Mouse (Mus musculus): ENCODE data around the gene Zdhhc18.

The Zdhhc18 gene

GRCm38 (mm10) chr4:133631071-133631768 lies 18.7 kb downstream of the Zdhhc18 start:
- DNase-seq (ENCODE audit: low spot score in 2 of 2) = no peak

- no peak for DNase-seq (ENCODE audit: low spot score in 2 of 2)
Measured at GRCm38 (mm10) chr4:133630326-133630920, 19.5 kb downstream of the Zdhhc18 start.

GRCm38 (mm10) chr4:133629191-133629590 lies 20.8 kb downstream of the Zdhhc18 start:
- DNase-seq (ENCODE audit: low spot score in 2 of 2) = no peak

- DNase-seq (ENCODE audit: low spot score in 2 of 2) = no peak
Measured at GRCm38 (mm10) chr4:133628517-133628916, 21.4 kb downstream of the Zdhhc18 start.

GRCm38 (mm10) chr4:133627039-133627438 lies 22.9 kb downstream of the Zdhhc18 start:
- DNase-seq (ENCODE audit: low spot score in 2 of 2) = no peak

- DNase-seq (ENCODE audit: low spot score in 2 of 2) = no peak
Measured at GRCm38 (mm10) chr4:133626621-133627020, 23.3 kb downstream of the Zdhhc18 start.

- no peak for DNase-seq (ENCODE audit: low spot score in 2 of 2)
Measured at GRCm38 (mm10) chr4:133626221-133626620, 23.7 kb downstream of the Zdhhc18 start.

GRCm38 (mm10) chr4:133625621-133626071 lies 24.3 kb downstream of the Zdhhc18 start:
- DNase-seq (ENCODE audit: low spot score in 2 of 2) = peak; percentile 61 to 75

- DNase-seq (ENCODE audit: low spot score in 2 of 2) = no peak
Measured at GRCm38 (mm10) chr4:133624830-133625229, 25.1 kb downstream of the Zdhhc18 start.

GRCm38 (mm10) chr4:133622161-133622695 lies 27.7 kb downstream of the Zdhhc18 start:
- DNase-seq (ENCODE audit: low spot score in 2 of 2) = peak in 1 of 2 experiments; percentile 73

GRCm38 (mm10) chr4:133620668-133621067 lies 29.3 kb downstream of the Zdhhc18 start:
- no peak for DNase-seq (ENCODE audit: low spot score in 2 of 2)

- DNase-seq (ENCODE audit: low spot score in 2 of 2) = no peak
Measured at GRCm38 (mm10) chr4:133619473-133620136, 30.3 kb downstream of the Zdhhc18 start.

GRCm38 (mm10) chr4:133617936-133618335 lies 32.0 kb downstream of the Zdhhc18 start:
- no peak for DNase-seq (ENCODE audit: low spot score in 2 of 2)

GRCm38 (mm10) chr4:133615416-133615815 lies 34.5 kb downstream of the Zdhhc18 start:
- DNase-seq (ENCODE audit: low spot score in 2 of 2) = peak in 1 of 2 experiments; percentile 60

- peak in 1 of 2 experiments; percentile 63 for DNase-seq (ENCODE audit: low spot score in 2 of 2)
Measured at GRCm38 (mm10) chr4:133614274-133614761, 35.6 kb downstream of the Zdhhc18 start.

GRCm38 (mm10) chr4:133613867-133614266 lies 36.1 kb downstream of the Zdhhc18 start:
- no peak for DNase-seq (ENCODE audit: low spot score in 2 of 2)

GRCm38 (mm10) chr4:133613026-133613425 lies 36.9 kb downstream of the Zdhhc18 start:
- no peak for DNase-seq (ENCODE audit: low spot score in 2 of 2)

GRCm38 (mm10) chr4:133612416-133612815 lies 37.5 kb downstream of the Zdhhc18 start:
- no peak for DNase-seq (ENCODE audit: low spot score in 2 of 2)

- no peak for DNase-seq (ENCODE audit: low spot score in 2 of 2)
Measured at GRCm38 (mm10) chr4:133611815-133612214, 38.1 kb downstream of the Zdhhc18 start.

- DNase-seq (ENCODE audit: low spot score in 2 of 2) = peak; percentile 86 to 97
Measured at GRCm38 (mm10) chr4:133609719-133610118, 40.2 kb downstream of the Zdhhc18 start.

GRCm38 (mm10) chr4:133607284-133607683 lies 42.7 kb downstream of the Zdhhc18 start:
- no peak for DNase-seq (ENCODE audit: low spot score in 2 of 2)

- DNase-seq (ENCODE audit: low spot score in 2 of 2) = no peak
Measured at GRCm38 (mm10) chr4:133605330-133605729, 44.6 kb downstream of the Zdhhc18 start.

All from spleen, postnatal 4 days (tissue).